Mouse (Mus musculus): ENCODE measurements at regions not wholly inside any gene's neighbourhood (a gene's known extent, or its start where the extent isn't known, plus 50 kb on each side); places are given as distances from the start of the nearest gene placed in this dataset.

- no peak for DNase-seq
These were observed 176.7 kb upstream of the Egln3 start for GRCm38 (mm10) chr12:54380322-54380721.

- no peak for DNase-seq
These were observed 174.9 kb upstream of the Egln3 start for GRCm38 (mm10) chr12:54378576-54378975.

GRCm38 (mm10) chr12:54374060-54374459 lies 170.4 kb upstream of the Egln3 start:
- DNase-seq, result no peak

GRCm38 (mm10) chr12:54369217-54369616 lies 165.6 kb upstream of the Egln3 start:
- DNase-seq, result no peak

GRCm38 (mm10) chr12:54364381-54365095 lies 160.9 kb upstream of the Egln3 start:
- no peak for DNase-seq

GRCm38 (mm10) chr12:54361762-54362161 lies 158.1 kb upstream of the Egln3 start:
- DNase-seq, result no peak

- no peak for DNase-seq
These were observed 150.5 kb upstream of the Egln3 start for GRCm38 (mm10) chr12:54354187-54354586.

GRCm38 (mm10) chr12:54353694-54354093 lies 150.0 kb upstream of the Egln3 start:
- no peak for DNase-seq

- DNase-seq, result no peak
These were observed 149.4 kb upstream of the Egln3 start for GRCm38 (mm10) chr12:54352963-54353606.

- no peak for DNase-seq
These were observed 146.6 kb upstream of the Egln3 start for GRCm38 (mm10) chr12:54350293-54350692.

GRCm38 (mm10) chr12:54349403-54349802 lies 145.7 kb upstream of the Egln3 start:
- no peak for DNase-seq

GRCm38 (mm10) chr12:54343493-54343892 lies 139.8 kb upstream of the Egln3 start:
- DNase-seq, result no peak

- no peak for DNase-seq
These were observed 131.8 kb upstream of the Egln3 start for GRCm38 (mm10) chr12:54335509-54335908.

GRCm38 (mm10) chr12:54334491-54335132 lies 131.0 kb upstream of the Egln3 start:
- no peak for DNase-seq

GRCm38 (mm10) chr12:54333632-54334321 lies 130.1 kb upstream of the Egln3 start:
- DNase-seq, result peak in 1 of 2 experiments; percentile 9

GRCm38 (mm10) chr12:54327483-54327882 lies 123.8 kb upstream of the Egln3 start:
- DNase-seq, result no peak

- DNase-seq, result no peak
These were observed 122.9 kb upstream of the Egln3 start for GRCm38 (mm10) chr12:54326571-54326970.

GRCm38 (mm10) chr12:54320533-54320932 lies 116.9 kb upstream of the Egln3 start:
- DNase-seq, result no peak

GRCm38 (mm10) chr12:54316980-54317471 lies 113.4 kb upstream of the Egln3 start:
- DNase-seq, result no peak

- no peak for DNase-seq
These were observed 112.5 kb upstream of the Egln3 start for GRCm38 (mm10) chr12:54316066-54316567.

- no peak for DNase-seq
These were observed 110.5 kb upstream of the Egln3 start for GRCm38 (mm10) chr12:54314153-54314552.

GRCm38 (mm10) chr12:54313211-54313845 lies 109.7 kb upstream of the Egln3 start:
- peak; percentile 45 to 49 for DNase-seq
